Mouse (Mus musculus) MEL (cell line): Measurements from ENCODE around the gene Prx. TPM values are rescaled to one million over a fixed set of nuclear protein-coding genes. Genes with fewer than 3 reads are reported as not detected.
A peak's percentile ranks its signal among the peaks of the same experiment; 100 is the strongest.

Source experiments
- DNase-seq: peaks from one replicate; pipeline ENCODE4 v3.0.0; 2011; ENCODE audit warnings: low read depth, low spot score
- H3K27ac ChIP-seq: 2 replicates; pipeline ENCODE4 v1.5.1; 2012; ENCODE audit warnings: low read depth, mild to moderate bottlenecking, control low read depth, low read length, moderate library complexity; ENCODE audit not compliant: control insufficient read depth
- H3K27me3 ChIP-seq, 2 experiments: fragments of 150-350 bp in 1 of 2; sonication (generic) in 1 of 2; 2 replicates each; pipeline ENCODE4 v1.6.1; 2012; ENCODE audit warnings: low read length in 2 of 2, mild to moderate bottlenecking in 2 of 2, improper control_type of control experiment in 1 of 2, moderate library complexity in 1 of 2; ENCODE audit not compliant: insufficient read depth in 2 of 2, control insufficient read depth in 1 of 2
- H3K36me3 ChIP-seq, 2 experiments: 2 replicates each; pipeline ENCODE4 v1.6.1; 2012 to 2014; ENCODE audit warnings: low read length in 2 of 2, improper control_type of control experiment in 1 of 2, inconsistent platforms in 1 of 2, mild to moderate bottlenecking in 1 of 2; ENCODE audit not compliant: insufficient read depth in 2 of 2, control insufficient read depth in 1 of 2
- H3K4me1 ChIP-seq, 2 experiments: fragments of 150-350 bp in 1 of 2; sonication (generic) in 1 of 2; 2 replicates each; pipeline ENCODE4 v1.6.1; 2012; ENCODE audit warnings: low read length in 2 of 2, improper control_type of control experiment in 1 of 2, mild to moderate bottlenecking in 1 of 2; ENCODE audit not compliant: insufficient read depth in 2 of 2, control insufficient read depth in 1 of 2
- H3K4me3 ChIP-seq, 2 experiments: fragments of 150-350 bp in 1 of 2; sonication (generic) in 1 of 2; 2 replicates each; pipeline ENCODE4 v1.5.1; 2012; ENCODE audit warnings: low read depth in 2 of 2, low read length in 2 of 2, mild to moderate bottlenecking in 2 of 2, moderate library complexity in 2 of 2, control low read depth in 1 of 2, improper control_type of control experiment in 1 of 2; ENCODE audit not compliant: control insufficient read depth in 1 of 2, insufficient read depth in 1 of 2
- H3K79me2 ChIP-seq: 2 replicates; pipeline ENCODE4 v1.6.1; 2012; ENCODE audit warnings: mild to moderate bottlenecking, low read length, moderate library complexity; ENCODE audit not compliant: control insufficient read depth, poor library complexity, insufficient read depth
- H3K9ac ChIP-seq: 2 replicates; pipeline ENCODE4 v1.6.1; 2012; ENCODE audit warnings: low read depth, mild to moderate bottlenecking, control low read depth, low read length, moderate library complexity; ENCODE audit not compliant: control insufficient read depth, poor library complexity, severe bottlenecking
- H3K9me3 ChIP-seq: fragments of 150-350 bp; sonication (generic); replicated peaks from 2 replicates; pipeline ENCODE4 v1.6.1; 2012; ENCODE audit warnings: mild to moderate bottlenecking, low read length, improper control_type of control experiment, moderate library complexity; ENCODE audit not compliant: insufficient read depth
- BHLHE40 ChIP-seq: IDR thresholded peaks from 2 replicates; pipeline ENCODE4 v1.6.1; 2012; ENCODE audit warnings: low read depth, mild to moderate bottlenecking, inconsistent platforms, low read length, improper control_type of control experiment, borderline replicate concordance
- CHD2 ChIP-seq: IDR thresholded peaks from 2 replicates; pipeline ENCODE4 v1.6.1; 2011; ENCODE audit warnings: low read length, improper control_type of control experiment
- CTCF ChIP-seq, 3 experiments: IDR thresholded peaks in 2 of 3; conservative IDR thresholded peaks in 1 of 3; 2 replicates each; pipeline ENCODE4 v1.5.1; 2011 to 2012; ENCODE audit warnings: low read length in 3 of 3, low read depth in 2 of 3, mild to moderate bottlenecking in 2 of 3, improper control_type of control experiment in 1 of 3, inconsistent platforms in 1 of 3, mixed read lengths in 1 of 3, moderate library complexity in 1 of 3; ENCODE audit not compliant: control insufficient read depth in 1 of 3, insufficient read depth in 1 of 3, poor library complexity in 1 of 3, severe bottlenecking in 1 of 3
- E2F4 ChIP-seq: IDR thresholded peaks from 2 replicates; pipeline ENCODE4 v1.6.1; 2011; ENCODE audit warnings: low read depth, low read length, improper control_type of control experiment, borderline replicate concordance
- ELF1 ChIP-seq: IDR thresholded peaks from 2 replicates; pipeline ENCODE4 v1.6.1; 2014; ENCODE audit warnings: low read depth, mild to moderate bottlenecking, inconsistent platforms, low read length, improper control_type of control experiment, moderate library complexity
- EP300 ChIP-seq, 2 experiments: IDR thresholded peaks; 2 replicates each; pipeline ENCODE4 v1.6.1; 2011; ENCODE audit warnings: improper control_type of control experiment in 2 of 2, low read length in 2 of 2, low read depth in 1 of 2, mild to moderate bottlenecking in 1 of 2
- ETS1 ChIP-seq: IDR thresholded peaks from 2 replicates; pipeline ENCODE4 v1.6.1; 2012; ENCODE audit warnings: low read depth, mild to moderate bottlenecking, inconsistent platforms, low read length, improper control_type of control experiment, moderate library complexity
- GABPA ChIP-seq: IDR thresholded peaks from 2 replicates; pipeline ENCODE4 v1.6.1; 2012; ENCODE audit warnings: low read depth, mild to moderate bottlenecking, inconsistent platforms, low read length, improper control_type of control experiment, moderate library complexity
- GATA1 ChIP-seq: IDR thresholded peaks from 2 replicates; pipeline ENCODE4 v1.6.1; 2011; ENCODE audit warnings: low read depth, low read length, improper control_type of control experiment
- HCFC1 ChIP-seq: IDR thresholded peaks from 2 replicates; pipeline ENCODE4 v1.6.1; 2012; ENCODE audit warnings: low read depth, mild to moderate bottlenecking, inconsistent platforms, low read length, improper control_type of control experiment, moderate library complexity
- KAT2A ChIP-seq: conservative IDR thresholded peaks from 2 replicates; pipeline ENCODE4 v1.6.1; 2012; ENCODE audit warnings: low read depth, low read length, improper control_type of control experiment, inconsistent platforms
- MAFK ChIP-seq: IDR thresholded peaks from 2 replicates; pipeline ENCODE4 v1.6.1; 2011; ENCODE audit warnings: low read depth, mild to moderate bottlenecking, low read length, improper control_type of control experiment, borderline replicate concordance
- MAX ChIP-seq: IDR thresholded peaks from 2 replicates; pipeline ENCODE4 v1.6.1; 2011; ENCODE audit warnings: low read length, improper control_type of control experiment
- MAZ ChIP-seq: IDR thresholded peaks from 2 replicates; pipeline ENCODE4 v1.6.1; 2012; ENCODE audit warnings: low read depth, mild to moderate bottlenecking, inconsistent platforms, low read length, improper control_type of control experiment
- MEF2A ChIP-seq: IDR thresholded peaks from 2 replicates; pipeline ENCODE4 v1.6.1; 2014; ENCODE audit warnings: low read depth, mild to moderate bottlenecking, inconsistent platforms, low read length, improper control_type of control experiment; ENCODE audit not compliant: poor library complexity, insufficient replicate concordance, severe bottlenecking; ENCODE audit errors: extremely low read depth
- MXI1 ChIP-seq: IDR thresholded peaks from 2 replicates; pipeline ENCODE4 v1.6.1; 2011; ENCODE audit warnings: mild to moderate bottlenecking, low read depth, low read length, improper control_type of control experiment
- MYB ChIP-seq: IDR thresholded peaks from 2 replicates; pipeline ENCODE4 v1.6.1; 2011; ENCODE audit warnings: mild to moderate bottlenecking, low read depth, low read length, improper control_type of control experiment
- MYC ChIP-seq: IDR thresholded peaks from 2 replicates; pipeline ENCODE4 v1.6.1; 2011; ENCODE audit warnings: low read depth, mild to moderate bottlenecking, low read length, improper control_type of control experiment, moderate library complexity
- NELFE ChIP-seq: IDR thresholded peaks from 2 replicates; pipeline ENCODE4 v1.6.1; 2011; ENCODE audit warnings: low read depth, low read length, improper control_type of control experiment
- NRF1 ChIP-seq: IDR thresholded peaks from 2 replicates; pipeline ENCODE4 v1.6.1; 2014; ENCODE audit warnings: low read depth, mild to moderate bottlenecking, inconsistent platforms, low read length, improper control_type of control experiment, moderate library complexity; ENCODE audit not compliant: poor library complexity, insufficient read depth, severe bottlenecking
- POLR2A ChIP-seq, 2 experiments: IDR thresholded peaks; 2 replicates each; pipeline ENCODE4 v1.6.1; 2011 to 2012; ENCODE audit warnings: low read length in 2 of 2, mild to moderate bottlenecking in 2 of 2, control low read depth in 1 of 2, improper control_type of control experiment in 1 of 2, low read depth in 1 of 2, moderate library complexity in 1 of 2; ENCODE audit not compliant: control insufficient read depth in 1 of 2, insufficient read depth in 1 of 2, poor library complexity in 1 of 2
- POLR2AphosphoS5 ChIP-seq: IDR thresholded peaks from 2 replicates; pipeline ENCODE4 v1.6.1; 2012; ENCODE audit warnings: low read depth, borderline replicate concordance, mild to moderate bottlenecking, inconsistent platforms, low read length, moderate library complexity, mixed read lengths
- RAD21 ChIP-seq: IDR thresholded peaks from 2 replicates; pipeline ENCODE4 v1.6.1; 2011; ENCODE audit warnings: mild to moderate bottlenecking, low read depth, low read length, improper control_type of control experiment
- RCOR1 ChIP-seq: IDR thresholded peaks from 2 replicates; pipeline ENCODE4 v1.6.1; 2012; ENCODE audit warnings: low read depth, mild to moderate bottlenecking, inconsistent platforms, low read length, improper control_type of control experiment
- SIN3A ChIP-seq: IDR thresholded peaks from 2 replicates; pipeline ENCODE4 v1.6.1; 2012; ENCODE audit warnings: low read length, improper control_type of control experiment, inconsistent platforms
- TAL1 ChIP-seq: IDR thresholded peaks from 2 replicates; pipeline ENCODE4 v1.6.1; 2012; ENCODE audit warnings: mild to moderate bottlenecking, inconsistent platforms, low read length, moderate library complexity, mixed read lengths
- TBP ChIP-seq: IDR thresholded peaks from 2 replicates; pipeline ENCODE4 v1.8.0; 2011; ENCODE audit warnings: low read depth, low read length, improper control_type of control experiment
- TCF12 ChIP-seq: IDR thresholded peaks from 2 replicates; pipeline ENCODE4 v1.6.1; 2014; ENCODE audit warnings: low read depth, mild to moderate bottlenecking, inconsistent platforms, low read length, improper control_type of control experiment, moderate library complexity
- USF1 ChIP-seq: IDR thresholded peaks from 2 replicates; pipeline ENCODE4 v1.6.1; 2014; ENCODE audit warnings: low read depth, mild to moderate bottlenecking, inconsistent platforms, low read length, improper control_type of control experiment, moderate library complexity
- ZKSCAN1 ChIP-seq: IDR thresholded peaks from 2 replicates; pipeline ENCODE4 v1.6.1; 2012; ENCODE audit warnings: low read depth, mild to moderate bottlenecking, inconsistent platforms, low read length, improper control_type of control experiment, moderate library complexity
- polyA plus RNA-seq, 2 experiments: library from polyadenylated mRNA; stranded (reverse) in 1 of 2; unstranded in 1 of 2; fragments of >175 nt in 1 of 2; fragments of >200 nt in 1 of 2; gene quantifications; 2 replicates each; pipeline versions ENCODE4 v1.2.1 to v1.2.4; 2012; ENCODE audit warnings: low replicate concordance in 2 of 2, low read depth in 1 of 2; ENCODE audit not compliant: insufficient read length in 2 of 2, insufficient read depth in 1 of 2, missing spikeins in 1 of 2
- total RNA-seq: library from RNA; depleted of rRNA; stranded (reverse); fragments of 300-350 nt; gene quantifications from 2 replicates; pipeline ENCODE4 v1.2.3, GENCODE M21; 2012

Gene Prx
- total and polyA plus RNA-seq, 3 experiments, result 0.39 to 1.4 TPM; not detected in 1

GRCm38 (mm10) chr7:27486102-27486769, 12.9 kb upstream of the Prx start (continued):
- no peak for TF ChIP-seq MAX
- no peak for TF ChIP-seq TBP
- TF ChIP-seq POLR2AphosphoS5, result no peak
- TF ChIP-seq POLR2A (IDR thresholded peaks at IDR 0.05; ENCODE audit: control insufficient read depth in 1 of 2, insufficient read depth in 1 of 2, low read depth in 1 of 2, low read length in 2 of 2, poor library complexity in 1 of 2), result no peak
- TF ChIP-seq USF1, result no peak
- TF ChIP-seq MEF2A, result no peak
- no peak for TF ChIP-seq NRF1
- no peak for TF ChIP-seq GATA1
- TF ChIP-seq ETS1, result peak; percentile 24; the same call in 1 of the 2 replicates

GRCm38 (mm10) chr7:27486770-27487697, 12.1 kb upstream of the Prx start, which contains the start of gene Sertad1:
Gene Sertad1, plus strand, starts transcription at chr7:27486910.
- Histone ChIP-seq H3K9ac (peak within 1 kb of the TSS; percentile 87), H3K36me3 (peaks cover 0 to 43% of the 10 kb centered on the region in 2 experiments; a peak in 2 of 4 replicates), H3K27ac (peak within 1 kb of the TSS; percentile 78), H3K9me3 (no peaks in the 10 kb centered on the region), H3K4me3 (peak within 1 kb of the TSS; percentile 84 to 94), H3K79me2 (peaks cover 11% of the 10 kb centered on the region), H3K27me3 (no peaks in the 10 kb centered on the region), H3K4me1 (peaks cover 17 to 39% of the 10 kb centered on the region in 2 experiments)
- peak; percentile 99 for DNase-seq
- TF ChIP-seq MYB, result no peak
- TF ChIP-seq ELF1, result peak; percentile 63
- TF ChIP-seq CHD2, result peak; percentile 14; the same call in 1 of the 2 replicates
- TF ChIP-seq MAFK, result no peak
- peak; percentile 61; the same call in 1 of the 2 replicates for TF ChIP-seq TCF12
- no peak for TF ChIP-seq MAX
- no peak for TF ChIP-seq E2F4
- no peak for TF ChIP-seq GABPA
- TF ChIP-seq EP300 (IDR thresholded peaks at IDR 0.05; ENCODE audit: low read depth in 1 of 2, low read length in 2 of 2), result no peak; a peak in 1 of 4 replicates
- TF ChIP-seq SIN3A, result no peak; the same call in 1 of the 2 replicates
- TF ChIP-seq RCOR1, result 0 out of 2 replicates have a peak, but pooled peaks have one; percentile 5
- no peak; the same call in 1 of the 2 replicates for TF ChIP-seq KAT2A
- no peak for TF ChIP-seq BHLHE40
- TF ChIP-seq USF1, result 0 out of 2 replicates have a peak, but pooled peaks have one; percentile 16
- peak; percentile 98 for TF ChIP-seq NELFE
- TF ChIP-seq TAL1, result no peak
- TF ChIP-seq RAD21, result no peak
- peak; percentile 91 for TF ChIP-seq TBP
- TF ChIP-seq ETS1, result no peak
- peak; percentile 94 for TF ChIP-seq MAZ
- TF ChIP-seq GATA1, result no peak
- peak; percentile 73; the same call in 1 of the 2 replicates for TF ChIP-seq MXI1
- TF ChIP-seq ZKSCAN1, result no peak
- TF ChIP-seq HCFC1, result peak; percentile 33
- peak in 2 of 3 experiments; percentile 48 to 79; a peak in 4 of 6 replicates for TF ChIP-seq CTCF (IDR thresholded peaks at IDR 0.05 in 2 of 3, conservative IDR thresholded peaks at IDR 0.05 in 1 of 3; ENCODE audit: control insufficient read depth in 1 of 3, insufficient read depth in 1 of 3, low read depth in 2 of 3, low read length in 3 of 3, poor library complexity in 1 of 3, severe bottlenecking in 1 of 3)
- no peak for TF ChIP-seq MYC
- TF ChIP-seq MEF2A, result no peak
